Mouse (Mus musculus) CH12.LX (cell line): ENCODE data around the gene Tmub1.

Source experiments
- EP300 ChIP-seq: IDR thresholded peaks from 2 replicates; pipeline ENCODE4 v1.6.1; 2011; ENCODE audit warnings: low read length, improper control_type of control experiment
- POLR2A ChIP-seq: IDR thresholded peaks from 2 replicates; pipeline ENCODE4 v1.6.1; 2011; ENCODE audit warnings: low read depth, mild to moderate bottlenecking, improper control_type of control experiment, low read length

- TF ChIP-seq POLR2A (no peak), EP300 (no peak)
Measured at GRCm38 (mm10) chr5:24472884-24473619, 25.4 kb upstream of the Tmub1 start.
